Mouse (Mus musculus) kidney, adult 8-10 months (tissue): ENCODE data around the gene Gpatch1.
A peak's percentile ranks its signal among the peaks of the same experiment; 100 is the strongest.

Source experiments
- DNase-seq, 2 experiments: peaks; one replicate each; pipeline ENCODE4 v3.0.0; 2022

Gene Gpatch1

GRCm38 (mm10) chr7:35234361-35235245, 83.6 kb downstream of the Gpatch1 start:
- DNase-seq, result peak; percentile 97 to 99

DNA sequence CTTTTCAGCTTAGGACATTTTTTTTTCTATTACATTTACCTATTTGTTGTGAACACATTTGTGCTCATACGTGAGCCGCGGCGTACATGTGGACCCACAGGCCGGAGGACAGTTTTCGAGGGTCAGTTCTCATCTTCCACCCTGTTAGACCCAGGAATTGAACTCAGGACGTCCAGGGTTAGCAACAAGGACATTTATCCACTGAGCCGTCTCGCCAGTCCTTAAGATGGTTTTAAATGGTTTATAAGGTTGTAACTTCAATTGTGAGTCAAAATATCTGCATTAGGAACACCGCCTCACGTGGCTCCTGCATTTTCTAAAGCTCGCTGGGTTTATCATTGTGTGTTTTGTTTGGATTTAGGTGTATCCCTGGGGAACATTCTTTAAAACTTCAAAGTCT, 84.4 kb downstream of the Gpatch1 start:
- no peak for DNase-seq

DNA sequence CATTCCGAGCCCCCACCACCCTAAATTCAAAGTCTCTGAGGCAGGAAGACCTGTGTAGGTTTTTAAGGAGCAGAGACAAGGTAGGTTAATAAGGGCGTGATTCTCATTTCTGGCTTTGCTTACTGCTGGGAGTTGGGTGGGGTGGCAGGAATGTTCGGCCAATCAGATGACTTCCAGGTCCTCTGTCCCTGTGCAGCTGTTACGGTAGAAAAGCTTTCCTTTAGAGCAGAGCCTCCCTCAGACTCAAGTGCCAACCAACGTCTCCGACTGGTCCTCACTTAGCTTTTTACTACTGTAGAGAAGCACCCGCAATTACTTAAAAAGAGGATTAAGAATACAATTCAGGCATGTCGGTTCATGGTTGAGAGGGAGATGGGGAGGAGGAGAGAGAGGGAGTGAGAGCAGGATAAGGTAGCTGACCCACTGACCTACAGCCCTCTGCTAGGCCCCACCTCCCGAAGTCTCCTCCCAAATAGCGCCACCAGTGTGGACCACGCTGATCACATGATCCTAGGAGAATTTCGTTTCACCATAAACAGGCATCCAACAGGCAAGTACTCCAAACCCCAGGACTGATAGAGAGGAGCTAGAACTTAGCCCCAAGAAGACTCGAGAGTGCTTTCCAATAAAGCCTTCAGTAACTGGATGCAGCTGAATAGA, 85.3 kb downstream of the Gpatch1 start:
- no peak for DNase-seq

- peak in 1 of 2 experiments; percentile 20 for DNase-seq
These were observed 87.9 kb downstream of the Gpatch1 start for GRCm38 (mm10) chr7:35230333-35230732.
